Mouse (Mus musculus): ENCODE results near the gene Dlg4.

Dlg4 gene

DNA sequence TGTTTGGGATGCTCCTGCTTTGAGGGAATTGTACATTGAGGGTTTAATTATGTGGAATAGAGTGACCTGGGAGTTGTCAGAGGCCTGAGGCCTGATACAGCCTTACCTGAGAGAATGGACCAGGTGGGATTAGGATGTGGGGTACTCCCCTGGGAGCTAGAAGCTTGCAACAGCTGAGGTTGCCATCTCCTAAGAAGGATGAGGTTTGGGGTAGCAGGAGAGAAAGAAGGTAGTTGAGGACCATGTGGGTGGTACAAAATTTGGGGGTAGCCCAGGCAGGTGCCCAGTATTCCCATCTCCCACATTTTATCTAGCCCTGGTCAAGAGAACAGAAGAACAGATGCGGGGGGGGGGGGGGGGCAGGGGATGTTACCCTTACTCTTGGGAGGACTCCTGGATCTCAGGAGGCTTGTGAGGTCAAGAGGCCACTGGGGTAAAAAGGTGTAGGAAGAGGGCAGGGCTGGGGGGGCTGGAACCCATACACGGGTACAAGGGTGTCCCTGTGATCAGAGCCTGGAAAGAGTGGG, 2.8 kb downstream of the Dlg4 start:
- no peak for DNase-seq (ENCODE audit: low read depth, low spot score)

DNA sequence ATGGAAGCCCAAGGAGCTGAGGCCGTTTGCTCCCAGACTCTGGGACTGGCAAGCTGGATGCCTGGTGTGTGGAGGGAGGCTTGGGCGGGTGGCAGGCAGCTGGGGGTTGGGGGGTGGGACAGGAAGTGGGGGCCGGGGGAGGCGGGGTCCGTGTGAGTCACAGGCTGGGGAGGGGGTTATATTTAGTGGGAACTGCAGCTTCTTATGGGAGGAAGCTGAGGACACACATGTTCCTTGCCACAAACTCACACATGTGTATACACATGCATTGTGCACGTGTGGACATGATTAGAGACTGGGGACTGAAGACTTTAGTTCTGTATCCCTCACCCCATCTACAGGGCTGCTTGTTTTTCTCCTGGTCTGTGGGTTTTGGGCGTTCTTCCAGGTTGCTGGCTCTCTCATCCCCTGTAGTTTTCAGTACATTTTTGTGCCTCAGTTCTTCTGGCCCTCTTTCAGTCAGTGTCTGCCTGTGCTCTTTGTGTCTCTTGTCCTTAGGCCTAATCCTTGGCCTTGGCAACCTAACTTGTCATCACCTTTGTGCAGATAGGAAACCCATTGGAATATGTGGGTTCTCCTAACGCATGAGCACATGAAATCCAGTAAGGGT, 3.4 kb downstream of the Dlg4 start:
- peak; percentile 52 for DNase-seq (ENCODE audit: low read depth, low spot score)

DNA sequence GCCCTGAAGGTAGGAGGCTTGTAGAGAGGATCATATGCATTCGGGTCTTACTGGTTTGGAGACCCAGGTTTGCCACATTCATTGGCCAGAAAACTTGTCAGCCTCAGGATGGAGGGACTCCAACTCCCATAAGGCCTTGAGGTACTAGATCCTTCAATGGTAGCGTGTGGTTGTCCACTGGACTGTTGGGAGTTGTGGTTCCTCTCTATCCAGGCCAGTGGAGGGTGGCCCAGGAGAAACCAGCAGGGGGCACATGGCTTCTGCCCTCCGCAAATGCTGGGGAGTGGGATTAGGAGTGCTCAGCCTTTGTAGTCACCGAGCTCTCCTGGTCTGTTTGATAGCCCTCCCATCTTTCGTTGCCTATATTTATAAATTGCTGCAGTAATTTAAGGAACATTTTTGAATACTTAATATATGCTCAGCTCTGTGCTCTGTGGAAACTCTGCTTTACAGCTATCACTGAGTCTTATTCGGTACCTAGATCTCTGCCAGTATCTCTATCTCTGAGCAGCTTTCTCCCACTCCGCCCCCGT, 4.1 kb downstream of the Dlg4 start:
- DNase-seq (ENCODE audit: low read depth, low spot score) = peak; percentile 82

GRCm38 (mm10) chr11:70021264-70022132, 4.8 kb downstream of the Dlg4 start:
- peak; percentile 94 for DNase-seq (ENCODE audit: low read depth, low spot score)

GRCm38 (mm10) chr11:70023481-70024150, 6.9 kb downstream of the Dlg4 start:
- DNase-seq (ENCODE audit: low read depth, low spot score) = no peak

DNA sequence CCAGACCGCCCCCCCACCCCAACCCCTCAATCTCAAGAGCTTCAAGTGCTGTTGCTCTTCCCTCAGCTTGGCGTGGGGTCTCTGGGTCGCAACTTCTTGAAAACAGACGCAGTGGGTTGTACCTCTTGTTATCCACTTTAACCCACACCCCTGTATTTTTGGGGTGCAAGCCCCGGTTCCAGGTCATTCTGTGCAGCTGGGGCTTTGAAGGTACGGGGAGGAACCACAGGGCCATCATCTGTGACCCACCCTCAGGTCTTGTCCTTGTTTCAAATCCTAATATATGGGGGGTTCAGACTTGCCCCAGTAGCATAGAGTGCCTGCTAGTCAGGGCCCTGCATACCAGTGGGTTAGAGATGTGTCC, 7.4 kb downstream of the Dlg4 start:
- DNase-seq (ENCODE audit: low read depth, low spot score) = no peak

- DNase-seq (ENCODE audit: low read depth, low spot score) = no peak
Observed at GRCm38 (mm10) chr11:70026689-70027088, 9.9 kb downstream of the Dlg4 start.

- peak; percentile 73 for DNase-seq (ENCODE audit: low read depth, low spot score)
Observed at GRCm38 (mm10) chr11:70027397-70027796, 10.7 kb downstream of the Dlg4 start.

- DNase-seq (ENCODE audit: low read depth, low spot score) = no peak
Observed at GRCm38 (mm10) chr11:70028401-70029129, 11.8 kb downstream of the Dlg4 start.

- peak; percentile 92 for DNase-seq (ENCODE audit: low read depth, low spot score)
Observed at GRCm38 (mm10) chr11:70029130-70029801, 12.5 kb downstream of the Dlg4 start.

- DNase-seq (ENCODE audit: low read depth, low spot score) = no peak
Observed at GRCm38 (mm10) chr11:70029829-70030550, 13.2 kb downstream of the Dlg4 start.

DNA sequence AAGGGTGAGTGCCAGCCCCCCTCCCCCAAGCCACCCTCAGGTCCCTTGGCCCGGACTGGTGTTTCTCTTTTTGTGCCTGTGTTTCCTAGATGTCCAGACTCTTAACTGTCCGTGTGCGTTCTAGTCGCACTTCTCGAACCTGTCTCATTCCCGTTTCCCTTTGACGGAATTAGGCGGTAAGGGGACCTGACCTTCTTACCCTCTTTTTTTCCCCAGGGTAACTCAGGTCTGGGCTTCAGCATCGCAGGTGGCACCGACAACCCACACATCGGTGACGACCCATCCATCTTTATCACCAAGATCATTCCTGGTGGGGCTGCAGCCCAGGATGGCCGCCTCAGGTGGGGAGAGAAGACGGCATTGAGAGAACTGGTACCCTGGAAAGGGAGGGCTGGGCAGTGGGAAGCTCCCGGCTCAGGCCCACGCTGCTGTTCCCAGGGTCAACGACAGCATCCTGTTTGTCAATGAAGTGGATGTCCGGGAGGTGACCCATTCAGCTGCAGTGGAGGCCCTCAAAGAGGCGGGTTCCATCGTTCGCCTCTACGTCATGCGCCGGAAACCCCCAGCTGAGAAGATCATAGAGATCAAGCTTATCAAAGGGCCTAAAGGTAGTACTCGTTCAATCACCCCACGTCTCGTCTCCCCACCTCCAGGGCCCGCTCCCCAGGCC, 14.0 kb downstream of the Dlg4 start:
- no peak for DNase-seq (ENCODE audit: low read depth, low spot score)

GRCm38 (mm10) chr11:70031321-70031670, 14.6 kb downstream of the Dlg4 start:
- DNase-seq (ENCODE audit: low read depth, low spot score) = no peak

DNA sequence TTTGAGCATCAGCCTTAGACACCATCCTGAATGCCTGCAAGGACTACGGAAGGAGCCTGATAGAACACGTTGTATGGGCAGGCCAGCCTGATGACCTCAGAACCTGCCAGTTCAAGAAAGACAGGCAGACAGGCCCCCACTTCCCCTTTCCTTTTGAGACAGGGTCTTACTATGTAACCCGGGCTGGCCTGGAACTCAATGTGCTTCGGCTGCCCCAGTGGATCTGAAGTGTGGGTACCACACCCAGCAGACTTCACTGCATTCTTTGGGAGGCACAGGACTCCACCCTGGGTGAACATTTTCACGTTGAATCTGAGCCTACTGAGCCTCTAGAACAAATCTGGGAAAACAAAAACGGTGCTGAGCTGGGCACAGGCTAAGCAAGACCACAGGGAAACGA, 21.4 kb downstream of the Dlg4 start:
- no peak for DNase-seq (ENCODE audit: low read depth, low spot score)

- DNase-seq (ENCODE audit: low read depth, low spot score) = no peak
Observed at GRCm38 (mm10) chr11:70039631-70040030, 22.9 kb downstream of the Dlg4 start.

DNA sequence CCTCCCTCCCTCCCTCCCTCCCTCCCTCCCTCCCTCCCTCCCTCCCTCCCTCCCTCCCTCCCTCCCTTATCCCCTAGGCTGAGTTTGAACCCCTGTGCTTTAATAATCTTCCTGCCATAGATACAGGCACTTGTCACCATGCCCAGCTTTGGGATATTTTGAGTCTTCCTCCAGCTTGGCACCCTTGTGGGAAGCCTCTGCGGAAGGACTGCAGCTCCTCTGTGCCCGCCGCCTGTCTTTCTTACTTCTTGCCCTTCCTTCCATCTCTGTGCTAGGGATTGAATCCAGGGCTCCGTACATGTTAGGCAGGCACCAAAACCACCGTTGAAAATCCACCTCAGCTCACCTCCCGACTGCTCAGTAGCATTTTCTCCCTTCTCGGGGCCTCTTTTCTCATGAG, 23.4 kb downstream of the Dlg4 start:
- DNase-seq (ENCODE audit: low read depth, low spot score) = no peak

GRCm38 (mm10) chr11:70042309-70043085, 25.8 kb downstream of the Dlg4 start:
- no peak for DNase-seq (ENCODE audit: low read depth, low spot score)

- DNase-seq (ENCODE audit: low read depth, low spot score) = no peak
Observed at GRCm38 (mm10) chr11:70043665-70044064, 26.9 kb downstream of the Dlg4 start.

GRCm38 (mm10) chr11:70045435-70045834, 28.7 kb downstream of the Dlg4 start:
- no peak for DNase-seq (ENCODE audit: low read depth, low spot score)

Measured in CD4-positive helper T cell, adult 2 months (primary cell).